In genomic region chr17:28930392-28931074, GRCm38 (mm10) we compare ENCODE assay signal across 8 mouse cellular contexts. TPM values are rescaled to one million over a fixed set of nuclear protein-coding genes. Genes with fewer than 3 reads are reported as not detected.
DNase-seq lines count a peak whose midpoint lies in the region; ATAC-seq and TF ChIP-seq lines count a peak whose summit lies in the region.

No protein-coding gene starts in this region.

- H3K9me3 ChIP-seq in hindbrain, embryonic 14.5 days (ENCODE audit: control insufficient read depth, low read length) = no peaks in the 10 kb centered on the region
- no peaks in the 10 kb centered on the region for H3K9me3 ChIP-seq in limb, embryonic 10.5 days (replicated peaks)
- no peaks in the 10 kb centered on the region for H3K9me3 ChIP-seq in midbrain, embryonic 10.5 days (replicated peaks)

- H3K27ac ChIP-seq in gastrocnemius, adult 2 months = peak overlapping the region; percentile 92
- peak overlapping the region; percentile 27 for H3K27ac ChIP-seq in hindbrain, embryonic 14.5 days
- peak overlapping the region; percentile 81 for H3K27ac ChIP-seq in limb, embryonic 10.5 days
- H3K27ac ChIP-seq in midbrain, embryonic 10.5 days (replicated peaks) = peak overlapping the region; percentile 83

- 19% methylated on average over 14 of the region's 14 CpGs for WGBS in hindbrain, embryonic 14.5 days
- 40% methylated on average over 14 of the region's 14 CpGs for WGBS in limb, embryonic 10.5 days
- 36% methylated on average over 14 of the region's 14 CpGs for WGBS in midbrain, embryonic 10.5 days

- peak; percentile 68 for TF ChIP-seq CTCF in gastrocnemius, adult 2 months (IDR thresholded peaks at IDR 0.05)

- DNase-seq in frontal cortex, postnatal 14 days (ENCODE audit: low spot score in 2 of 2) = peak; percentile 33 to 50
- DNase-seq in cerebellum, postnatal 25 days = peak; percentile 58 to 70
- DNase-seq in gastrocnemius, adult 2 months = peak; percentile 91
- DNase-seq in hindbrain, embryonic 14.5 days (ENCODE audit: low spot score) = peak; percentile 81
- peak; percentile 56 for DNase-seq in limb, embryonic 10.5 days (ENCODE audit: low spot score)
- DNase-seq in midbrain, embryonic 10.5 days (ENCODE audit: low spot score) = peak; percentile 46
- peak; percentile 50 to 73 for DNase-seq in spleen, postnatal 36 days (ENCODE audit: low spot score in 2 of 2)

- no peak for ATAC-seq in frontal cortex, adult (ENCODE audit: low TSS enrichment)
- peak; percentile 59 for ATAC-seq in hindbrain, embryonic 14.5 days (ENCODE audit: low FRiP score)

- peak overlapping the region; percentile 15; the same call in 1 of the 2 replicates for H3K4me2 ChIP-seq in hindbrain, embryonic 14.5 days (replicated peaks)

- H3K4me1 ChIP-seq in hindbrain, embryonic 14.5 days (replicated peaks; ENCODE audit: control insufficient read depth, insufficient read depth, low read length) = peaks cover 9% of the 10 kb centered on the region
- peaks cover 10% of the 10 kb centered on the region for H3K4me1 ChIP-seq in limb, embryonic 10.5 days
- H3K4me1 ChIP-seq in midbrain, embryonic 10.5 days = peaks cover 21% of the 10 kb centered on the region

- no peak overlapping the region for H3K9ac ChIP-seq in hindbrain, embryonic 14.5 days

- H3K4me3 ChIP-seq in gastrocnemius, adult 2 months = peak overlapping the region; percentile 51
- no peak overlapping the region for H3K4me3 ChIP-seq in hindbrain, embryonic 14.5 days (replicated peaks; ENCODE audit: low read length)
- H3K4me3 ChIP-seq in limb, embryonic 10.5 days = 0 out of 2 replicates have a peak overlapping the region, but pooled peaks have one; percentile 4
- peak overlapping the region; percentile 5; the same call in 1 of the 2 replicates for H3K4me3 ChIP-seq in midbrain, embryonic 10.5 days

- H3K36me3 ChIP-seq in hindbrain, embryonic 14.5 days (replicated peaks; ENCODE audit: control insufficient read depth, insufficient read depth) = no peaks in the 10 kb centered on the region
- H3K36me3 ChIP-seq in limb, embryonic 10.5 days = no peaks in the 10 kb centered on the region
- H3K36me3 ChIP-seq in midbrain, embryonic 10.5 days = no peaks in the 10 kb centered on the region

- intact Hi-C loops in gastrocnemius, adult 2 months (cut with DNase I) = no loop called here

- no peaks in the 10 kb centered on the region for H3K27me3 ChIP-seq in hindbrain, embryonic 14.5 days (ENCODE audit: control insufficient read depth, insufficient read depth, low read length)
- no peaks in the 10 kb centered on the region for H3K27me3 ChIP-seq in limb, embryonic 10.5 days (ENCODE audit: low read depth, poor library complexity, severe bottlenecking)
- no peaks in the 10 kb centered on the region for H3K27me3 ChIP-seq in midbrain, embryonic 10.5 days (ENCODE audit: low read depth, poor library complexity, severe bottlenecking)

RNA-seq across cellular contexts. Expression of gene Pxt1, which starts 13.1 kb away (rescaled TPM):
- total RNA-seq in gastrocnemius, adult 2 months (2021) = not detected
- not detected in 2 replicates for polyA plus RNA-seq in hindbrain, embryonic 14.5 days (2014; fragmentation: Nextera tagmentation; extraction: Ambion mirVana)
- 0.24 and 0.45 TPM in 2 replicates for polyA plus RNA-seq in limb, embryonic 10.5 days (2016; fragmentation: Nextera tagmentation; extraction: Ambion mirVana)
- 0.22 TPM in 1 of 2 replicates, not detected in the other for polyA plus RNA-seq in midbrain, embryonic 10.5 days (2016; fragmentation: Nextera tagmentation; extraction: Ambion mirVana)

RNA-seq across cellular contexts. Expression of gene 4930539E08Rik, which starts 15.4 kb away (rescaled TPM):
- under 1 TPM in 1 of 2 experiments, not detected in 1; 0.10 TPM for total RNA-seq in gastrocnemius, adult 2 months (2021)
- 1.2 and 1.3 TPM in 2 replicates for polyA plus RNA-seq in hindbrain, embryonic 14.5 days (2014; fragmentation: Nextera tagmentation; extraction: Ambion mirVana)
- 0.05 and 0.10 TPM in 2 replicates for polyA plus RNA-seq in limb, embryonic 10.5 days (2016; fragmentation: Nextera tagmentation; extraction: Ambion mirVana)
- polyA plus RNA-seq in midbrain, embryonic 10.5 days (2016; fragmentation: Nextera tagmentation; extraction: Ambion mirVana) = 0.11 and 0.26 TPM in 2 replicates

RNA-seq across cellular contexts. Expression of gene Kctd20, which starts 21.2 kb away (rescaled TPM):
- 10 to 100 TPM; 33.4 to 39.8 TPM for total RNA-seq in gastrocnemius, adult 2 months (2021)
- polyA plus RNA-seq in hindbrain, embryonic 14.5 days (2014; fragmentation: Nextera tagmentation; extraction: Ambion mirVana) = 78.9 and 82.8 TPM in 2 replicates
- polyA plus RNA-seq in limb, embryonic 10.5 days (2016; fragmentation: Nextera tagmentation; extraction: Ambion mirVana) = 121 and 129 TPM in 2 replicates
- polyA plus RNA-seq in midbrain, embryonic 10.5 days (2016; fragmentation: Nextera tagmentation; extraction: Ambion mirVana) = 107 and 114 TPM in 2 replicates

Comparison
In these comparisons a context has a peak if more than half of its experiments do, and no peak if none do; other contexts are left out.
1. H3K27ac ChIP-seq: peak in every context shown above with its lines; median percentile 92 in gastrocnemius, adult 2 months; 83 in midbrain, embryonic 10.5 days; 81 in limb, embryonic 10.5 days; 27 in hindbrain, embryonic 14.5 days.